Mouse (Mus musculus) forebrain, embryonic 13.5 days (tissue): ENCODE results near the gene Gtpbp3. TPM values are rescaled to one million over a fixed set of nuclear protein-coding genes. Genes with fewer than 3 reads are reported as not detected.

Experiments
- ATAC-seq: fragments of 200-750 bp; cut with Nextera tagmentation; 2 replicates; pipeline ENCODE4 v1.8.0; 2017
- H3K27ac ChIP-seq: fragments of 300-500 bp; sonication (generic); 2 replicates; pipeline ENCODE4 v1.5.1; 2015; ENCODE audit warnings: inconsistent platforms, mild to moderate bottlenecking, moderate library complexity
- H3K27me3 ChIP-seq: fragments of 300-500 bp; sonication (generic); 2 replicates; pipeline ENCODE4 v1.6.1; 2015; ENCODE audit warnings: mild to moderate bottlenecking, inconsistent platforms
- H3K36me3 ChIP-seq: fragments of 300-500 bp; sonication (generic); 2 replicates; pipeline ENCODE4 v1.6.1; 2015; ENCODE audit warnings: mild to moderate bottlenecking, inconsistent platforms; ENCODE audit not compliant: poor library complexity, severe bottlenecking
- H3K4me1 ChIP-seq: fragments of 300-500 bp; sonication (generic); 2 replicates; pipeline ENCODE4 v1.6.1; 2015; ENCODE audit warnings: inconsistent platforms
- H3K4me2 ChIP-seq: fragments of 300-500 bp; sonication (generic); 2 replicates; pipeline ENCODE4 v1.6.1; 2015; ENCODE audit warnings: inconsistent platforms, mild to moderate bottlenecking, moderate library complexity
- H3K4me3 ChIP-seq: fragments of 300-500 bp; sonication (generic); 2 replicates; pipeline ENCODE4 v1.5.1; 2015; ENCODE audit warnings: mild to moderate bottlenecking, inconsistent platforms
- H3K9ac ChIP-seq: fragments of 300-500 bp; sonication (generic); 2 replicates; pipeline ENCODE4 v1.6.1; 2015; ENCODE audit warnings: mild to moderate bottlenecking, inconsistent platforms
- H3K9me3 ChIP-seq: fragments of 300-500 bp; sonication (generic); replicated peaks from 2 replicates; pipeline ENCODE4 v1.6.1; 2016; ENCODE audit warnings: inconsistent platforms
- WGBS: fragments of 180-500 bp; shearing (Covaris S2); methylation state at CpG from one replicate; pipeline ENCODE4 v1.1.7; 2015; 5-methylcytosine and 5-hydroxymethylcytosine counted together
- polyA plus RNA-seq: library from polyadenylated mRNA; unstranded; fragments of >200 nt; fragmentation: Nextera tagmentation; extraction: Ambion mirVana; gene quantifications from 2 replicates; pipeline ENCODE4 v1.2.1, GENCODE M21; 2015

The Gtpbp3 gene
- polyA plus RNA-seq, 1 experiment from 2014 or later: 13.4 TPM

GRCm38 (mm10) chr8:71471861-71472260, 16.0 kb upstream of the Gtpbp3 start:
- H3K9ac ChIP-seq: no peak overlapping the region
- no peak overlapping the region for H3K4me2 ChIP-seq
- 94% methylated on average over 17 of the region's 17 CpGs for WGBS
- no peaks in the 10 kb centered on the region for H3K9me3 ChIP-seq
- peaks cover 56% of the 10 kb centered on the region for H3K36me3 ChIP-seq
- H3K4me3 ChIP-seq: no peak overlapping the region
- H3K4me1 ChIP-seq: peaks cover 24% of the 10 kb centered on the region
- no peaks in the 10 kb centered on the region for H3K27me3 ChIP-seq
- H3K27ac ChIP-seq: no peak overlapping the region
- ATAC-seq: no peak

DNA sequence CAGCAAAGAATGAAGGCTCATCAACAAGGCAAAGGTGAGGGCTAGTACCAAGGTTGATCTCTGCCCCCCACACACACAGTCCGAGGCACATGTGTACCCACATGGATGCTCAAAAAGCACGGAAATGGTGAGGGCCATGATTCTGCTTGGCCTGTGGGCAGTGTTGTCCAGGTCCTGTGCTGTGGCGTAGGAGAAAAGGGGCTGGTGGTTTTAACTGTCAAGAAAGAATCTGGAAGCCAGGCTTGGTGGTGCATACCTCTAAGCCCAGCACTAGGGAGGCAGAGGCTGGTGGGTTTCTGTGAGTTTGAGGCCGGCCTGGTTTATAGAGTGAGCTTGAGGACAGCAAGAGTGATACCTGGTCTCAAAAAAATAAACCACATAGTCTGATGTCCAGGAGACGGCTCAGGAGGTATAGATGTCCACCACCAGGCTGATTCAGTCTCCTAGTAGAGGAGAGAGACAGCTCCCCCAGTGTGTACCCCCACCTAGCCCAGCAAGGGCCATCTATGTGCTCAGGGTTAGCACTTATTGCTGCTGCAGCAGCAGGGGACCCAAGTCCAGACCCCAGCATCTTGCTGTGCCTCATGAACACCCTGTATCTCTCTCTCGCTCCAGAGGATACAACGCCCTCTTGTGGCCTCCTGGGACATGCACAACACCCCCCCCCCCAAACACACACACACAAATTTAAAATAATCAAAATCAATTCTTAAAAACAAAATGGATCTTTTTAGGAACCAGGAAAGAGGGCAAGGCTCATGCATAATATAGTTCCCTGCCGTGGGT, 15.1 kb upstream of the Gtpbp3 start:
- Histone ChIP-seq H3K9me3 (no peaks in the 10 kb centered on the region), H3K36me3 (peaks cover 59% of the 10 kb centered on the region)
- WGBS: 89% methylated on average over 8 of the region's 8 CpGs

DNA sequence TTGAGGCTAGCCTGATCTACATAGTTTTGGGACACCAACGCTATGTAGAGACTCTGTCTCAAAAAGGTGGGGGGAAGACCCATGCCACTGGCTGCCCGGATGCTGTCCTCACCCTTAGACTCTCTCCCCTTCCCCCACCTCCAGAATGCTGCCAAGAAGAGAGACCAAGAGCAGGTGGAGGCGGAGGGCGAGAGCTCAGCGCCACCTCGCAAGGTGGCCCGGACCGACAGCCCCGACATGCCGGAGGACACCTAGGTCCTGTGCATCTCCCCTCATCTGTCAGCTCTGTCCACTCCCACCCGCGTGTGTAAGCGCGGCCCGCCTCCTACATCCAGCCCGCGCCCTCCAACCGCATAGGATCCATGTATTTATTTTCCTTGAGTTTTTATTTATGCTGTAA, 13.6 kb upstream of the Gtpbp3 start:
- Histone ChIP-seq H3K9ac (no peak overlapping the region), H3K4me1 (peaks cover 34% of the 10 kb centered on the region), H3K27ac (no peak overlapping the region), H3K4me3 (no peak overlapping the region), H3K4me2 (no peak overlapping the region), H3K9me3 (no peaks in the 10 kb centered on the region), H3K36me3 (peaks cover 72% of the 10 kb centered on the region), H3K27me3 (no peaks in the 10 kb centered on the region)
- no peak for ATAC-seq
- WGBS: 94% methylated on average over 18 of the region's 18 CpGs

More for the DNA sequence above, 15.1 kb upstream of the Gtpbp3 start:
- no peak for ATAC-seq
- Histone ChIP-seq H3K4me2 (no peak overlapping the region), H3K9ac (no peak overlapping the region), H3K27me3 (no peaks in the 10 kb centered on the region), H3K27ac (no peak overlapping the region), H3K4me3 (no peak overlapping the region), H3K4me1 (peaks cover 33% of the 10 kb centered on the region)

DNA sequence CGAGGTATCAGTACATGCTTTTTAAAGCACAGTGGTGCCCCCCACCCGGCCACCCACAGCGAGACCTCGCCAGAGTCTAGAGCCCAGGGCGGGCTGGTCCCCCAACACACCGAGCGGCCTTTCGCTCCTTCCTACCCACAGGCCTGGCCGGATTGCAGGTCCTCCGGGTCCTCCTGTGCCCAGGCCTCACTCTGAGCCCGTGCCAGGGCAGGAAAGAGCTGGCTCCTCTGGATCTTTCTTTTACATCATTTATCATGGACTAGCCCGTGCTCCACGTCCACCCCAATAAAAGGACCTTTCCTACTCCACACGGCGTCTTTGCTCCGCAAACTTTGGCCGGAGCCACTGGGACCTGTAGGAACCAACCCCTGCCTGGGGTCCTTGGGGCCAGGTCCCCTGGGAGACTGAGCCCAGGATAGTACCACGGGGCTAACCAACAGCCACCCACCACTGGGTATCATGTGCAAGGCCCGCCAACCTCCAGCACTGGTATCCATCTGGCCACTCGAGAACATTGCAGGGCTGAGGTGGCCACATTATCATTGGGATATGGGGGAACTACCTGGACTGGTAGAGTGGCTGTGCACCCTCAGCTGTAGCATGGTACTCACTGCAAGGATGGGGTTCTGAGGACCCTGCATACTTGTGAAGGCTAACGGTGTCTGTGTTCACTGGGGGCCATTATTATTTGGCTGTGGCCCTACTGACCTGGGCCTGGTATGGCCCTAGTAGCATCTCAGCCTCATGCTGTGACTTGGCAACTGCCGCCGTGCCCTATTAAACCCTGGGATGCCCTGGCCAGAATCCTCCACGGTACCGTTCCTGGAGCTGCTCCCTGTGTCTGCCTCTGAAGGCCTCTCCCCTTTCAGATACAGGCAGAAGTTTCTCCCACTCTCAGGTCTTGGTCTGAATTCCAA, 12.9 kb upstream of the Gtpbp3 start:
- 92% methylated on average over 25 of the region's 25 CpGs for WGBS
- Histone ChIP-seq H3K36me3 (peaks cover 79% of the 10 kb centered on the region), H3K9ac (no peak overlapping the region; the same call in 1 of the 2 replicates), H3K4me1 (peaks cover 29% of the 10 kb centered on the region), H3K27ac (no peak overlapping the region), H3K27me3 (no peaks in the 10 kb centered on the region), H3K4me2 (peak overlapping the region; percentile 87; the same call in 1 of the 2 replicates), H3K9me3 (no peaks in the 10 kb centered on the region), H3K4me3 (no peak overlapping the region)
- peak; percentile 0; the same call in 1 of the 2 replicates for ATAC-seq

DNA sequence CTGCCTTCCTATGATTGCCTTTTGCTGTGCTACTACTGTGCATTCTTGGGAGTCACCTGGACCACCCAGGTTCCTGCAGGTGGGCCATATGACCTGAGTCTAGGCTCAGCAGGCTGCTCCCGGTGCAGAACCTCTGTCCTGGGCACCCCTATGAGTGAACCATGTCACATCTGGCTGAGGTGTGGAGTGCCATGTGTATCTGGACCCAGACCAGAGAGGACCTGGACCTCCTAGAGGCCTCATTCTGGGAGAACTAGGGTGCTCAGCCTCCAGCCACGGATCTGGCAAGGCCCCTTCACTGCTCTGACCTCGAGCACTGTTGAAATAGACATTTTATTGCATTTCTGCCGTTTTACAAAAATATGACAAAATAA, 12.2 kb upstream of the Gtpbp3 start:
- peaks cover 81% of the 10 kb centered on the region for H3K36me3 ChIP-seq
- H3K27ac ChIP-seq: peak overlapping the region; percentile 89
- peak overlapping the region; percentile 87 for H3K4me2 ChIP-seq
- peak; percentile 12; the same call in 1 of the 2 replicates for ATAC-seq
- no peaks in the 10 kb centered on the region for H3K27me3 ChIP-seq
- peak overlapping the region; percentile 78 for H3K9ac ChIP-seq
- 21% methylated on average over 4 of the region's 4 CpGs for WGBS
- H3K9me3 ChIP-seq: no peaks in the 10 kb centered on the region
- peaks cover 23% of the 10 kb centered on the region for H3K4me1 ChIP-seq
- H3K4me3 ChIP-seq: peak overlapping the region; percentile 54

DNA sequence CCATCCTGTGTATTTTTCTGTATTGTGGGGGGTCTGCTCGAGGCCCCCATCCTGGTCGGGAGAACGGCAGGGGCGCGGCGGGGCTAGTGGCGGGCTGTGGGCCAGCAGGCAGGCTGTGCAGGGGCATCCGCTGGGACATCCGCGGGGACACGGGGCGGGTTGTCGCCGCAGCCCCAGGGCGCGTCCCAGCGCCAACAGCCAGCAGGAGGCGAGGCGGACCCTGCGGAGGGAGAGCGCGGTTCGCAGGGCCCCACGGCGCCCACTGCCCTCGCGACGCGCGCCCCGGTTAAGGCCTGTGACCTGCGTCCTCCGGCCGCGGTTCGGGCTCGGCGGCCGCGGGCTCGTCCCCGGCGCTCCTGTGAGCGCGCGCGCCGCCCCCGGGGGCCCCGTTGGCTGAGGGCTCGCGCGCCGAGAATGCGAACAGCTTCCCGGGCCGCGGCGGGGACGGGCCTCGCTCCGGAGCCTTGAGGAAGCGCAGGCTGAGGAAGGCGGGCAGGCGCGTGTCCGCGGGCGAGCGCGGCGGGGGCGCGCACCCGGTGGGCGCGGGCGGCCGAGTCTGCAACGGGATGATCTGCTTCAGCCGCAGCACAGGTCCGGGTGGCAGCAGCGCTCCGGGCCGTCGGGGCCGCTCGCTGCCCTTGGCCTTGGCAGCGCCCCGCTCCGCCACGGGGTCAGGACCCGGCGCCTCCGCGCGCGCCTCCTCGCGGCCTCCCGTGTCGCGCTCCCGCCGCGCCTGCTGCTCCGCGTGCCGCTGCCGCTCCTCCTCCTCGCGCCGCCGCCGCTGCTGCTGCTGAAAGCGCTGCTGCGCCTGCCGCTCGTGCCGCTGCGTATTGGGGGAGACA, 11.6 kb upstream of the Gtpbp3 start:
- peak; percentile 73 for ATAC-seq
- Histone ChIP-seq H3K4me2 (peak overlapping the region; percentile 87), H3K4me3 (peak overlapping the region; percentile 54), H3K27ac (peak overlapping the region; percentile 89), H3K9me3 (no peaks in the 10 kb centered on the region), H3K9ac (peak overlapping the region; percentile 78), H3K27me3 (no peaks in the 10 kb centered on the region), H3K4me1 (peaks cover 21% of the 10 kb centered on the region), H3K36me3 (peaks cover 81% of the 10 kb centered on the region)
- under 1% methylated on average over 86 of the region's 121 CpGs for WGBS

GRCm38 (mm10) chr8:71477196-71477845, 10.6 kb upstream of the Gtpbp3 start:
- Histone ChIP-seq H3K9ac (peak overlapping the region; percentile 78), H3K4me1 (peaks cover 21% of the 10 kb centered on the region)
- ATAC-seq: 0 out of 2 replicates have a peak, but pooled peaks have one; percentile 9

GRCm38 (mm10) chr8:71478943-71479342, 9.0 kb upstream of the Gtpbp3 start:
- Histone ChIP-seq H3K9ac (no peak overlapping the region), H3K27ac (no peak overlapping the region), H3K27me3 (no peaks in the 10 kb centered on the region), H3K4me3 (no peak overlapping the region), H3K4me2 (no peak overlapping the region), H3K4me1 (peaks cover 29% of the 10 kb centered on the region), H3K36me3 (peaks cover 80% of the 10 kb centered on the region), H3K9me3 (no peaks in the 10 kb centered on the region)
- ATAC-seq: no peak
- 94% methylated on average over 11 of the region's 11 CpGs for WGBS

More at GRCm38 (mm10) chr8:71477196-71477845, 10.6 kb upstream of the Gtpbp3 start:
- Histone ChIP-seq H3K27ac (peak overlapping the region; percentile 89), H3K9me3 (no peaks in the 10 kb centered on the region), H3K36me3 (peaks cover 81% of the 10 kb centered on the region), H3K4me3 (peak overlapping the region; percentile 54), H3K27me3 (no peaks in the 10 kb centered on the region), H3K4me2 (peak overlapping the region; percentile 87)
- 37% methylated on average over 14 of the region's 14 CpGs for WGBS

DNA sequence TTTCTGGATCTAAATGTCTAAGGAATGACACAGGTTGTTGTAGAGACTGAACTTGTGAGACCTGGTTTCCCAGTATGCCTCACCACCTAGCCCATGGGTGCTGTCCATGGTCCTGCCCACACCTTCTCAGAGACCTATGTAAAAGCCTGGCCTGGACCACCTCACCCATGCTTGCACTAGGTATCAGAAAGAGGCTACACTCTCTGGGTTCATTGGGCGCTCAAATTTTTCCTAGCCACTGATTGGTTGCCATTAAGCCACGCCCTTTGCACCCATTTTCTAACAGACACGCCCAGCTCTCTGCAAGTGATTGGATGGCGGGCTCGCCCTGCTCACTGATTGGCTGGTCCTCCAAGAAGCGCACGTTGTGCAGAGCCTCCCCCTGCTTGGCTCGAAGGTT, 4.0 kb upstream of the Gtpbp3 start:
- WGBS: 59% methylated on average over 8 of the region's 8 CpGs
- H3K36me3 ChIP-seq: peaks cover 56% of the 10 kb centered on the region
- H3K9me3 ChIP-seq: no peaks in the 10 kb centered on the region
- H3K4me1 ChIP-seq: peaks cover 40% of the 10 kb centered on the region
- no peak overlapping the region for H3K27ac ChIP-seq
- H3K4me3 ChIP-seq: peak overlapping the region; percentile 92
- H3K9ac ChIP-seq: no peak overlapping the region
- no peak for ATAC-seq
- H3K27me3 ChIP-seq: no peaks in the 10 kb centered on the region
- H3K4me2 ChIP-seq: peak overlapping the region; percentile 83; the same call in 1 of the 2 replicates

DNA sequence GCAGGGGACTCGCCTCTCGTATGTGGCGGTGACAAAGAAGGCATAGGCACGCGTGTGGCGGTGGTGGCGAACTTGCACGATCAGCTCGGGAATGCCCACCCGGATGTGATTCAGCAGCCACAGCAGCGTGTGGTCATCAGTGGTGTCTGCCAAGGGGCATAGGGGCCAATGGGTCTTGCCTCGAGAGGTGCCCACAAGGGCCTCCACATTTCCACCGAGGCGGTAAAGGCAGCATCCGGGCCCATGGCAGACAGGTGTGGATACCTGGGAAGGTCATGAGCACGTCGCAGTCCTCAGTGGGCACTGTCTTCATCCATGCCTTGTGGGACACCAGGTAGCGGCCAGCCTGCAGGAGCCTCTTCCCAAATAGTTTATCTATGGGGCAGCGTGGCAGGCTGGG, 3.2 kb upstream of the Gtpbp3 start:
- ATAC-seq: no peak
- H3K27ac ChIP-seq: peak overlapping the region; percentile 91; the same call in 1 of the 2 replicates
- WGBS: 92% methylated on average over 19 of the region's 19 CpGs
- peak overlapping the region; percentile 83 for H3K4me2 ChIP-seq
- no peaks in the 10 kb centered on the region for H3K27me3 ChIP-seq
- H3K9ac ChIP-seq: peak overlapping the region; percentile 98
- H3K4me1 ChIP-seq: peaks cover 48% of the 10 kb centered on the region
- H3K36me3 ChIP-seq: peaks cover 48% of the 10 kb centered on the region
- H3K9me3 ChIP-seq: no peaks in the 10 kb centered on the region
- H3K4me3 ChIP-seq: peak overlapping the region; percentile 92
